Mouse (Mus musculus) MN1 (cell line): ENCODE measurements at regions not wholly inside any gene's neighbourhood (a gene's known extent, or its start where the extent isn't known, plus 50 kb on each side); places are given as distances from the start of the nearest gene placed in this dataset.

Experiments
- DNase-seq: peaks from one replicate; pipeline ENCODE4 v3.0.0-alpha.2; 2016; ENCODE audit warnings: low spot score

- DNase-seq = no peak
Observed at GRCm38 (mm10) chr3:126491251-126491913, 104.7 kb upstream of the Camk2d start.

GRCm38 (mm10) chr3:126491914-126492265 is 104.2 kb upstream of the Camk2d start:
- no peak for DNase-seq

- DNase-seq = peak; percentile 55
Observed at GRCm38 (mm10) chr3:126498823-126499222, 97.3 kb upstream of the Camk2d start.

- no peak for DNase-seq
Observed at GRCm38 (mm10) chr3:126500247-126500646, 95.9 kb upstream of the Camk2d start.

GRCm38 (mm10) chr3:126501826-126502225 is 94.3 kb upstream of the Camk2d start:
- no peak for DNase-seq

GRCm38 (mm10) chr3:126505685-126506084 is 90.4 kb upstream of the Camk2d start:
- DNase-seq = no peak

- DNase-seq = no peak
Observed at GRCm38 (mm10) chr3:126514842-126515241, 81.3 kb upstream of the Camk2d start.

- no peak for DNase-seq
Observed at GRCm38 (mm10) chr3:126534118-126534820, 61.8 kb upstream of the Camk2d start.

- DNase-seq = no peak
Observed at GRCm38 (mm10) chr3:126535340-126535739, 60.8 kb upstream of the Camk2d start.

GRCm38 (mm10) chr3:126538516-126538915 is 57.6 kb upstream of the Camk2d start:
- DNase-seq = no peak

GRCm38 (mm10) chr3:126541105-126541504 is 55.0 kb upstream of the Camk2d start:
- DNase-seq = peak; percentile 11
